Mouse (Mus musculus): ENCODE measurements around the gene Vmn1r151. TPM values are rescaled to one million over a fixed set of nuclear protein-coding genes. Genes with fewer than 3 reads are reported as not detected.

The Vmn1r151 gene
- total RNA-seq (2023; ENCODE audit: inconsistent age) = not detected in 4 replicates

GRCm38 (mm10) chr7:22499578-22499977 lies at the start of gene Vmn1r151:
Gene Vmn1r151 (minus strand): TSS chr7:22499678.

GRCm38 (mm10) chr7:22534787-22535186 lies 35.3 kb upstream of the Vmn1r151 start, which contains the start of gene Gm8677:
Gene Gm8677 (minus strand): TSS chr7:22534887.

GRCm38 (mm10) chr7:22522667-22523066 lies 23.2 kb upstream of the Vmn1r151 start, which contains the start of gene Vmn1r152:
Gene Vmn1r152 (plus strand): TSS chr7:22522967.

GRCm38 (mm10) chr7:22463975-22464374 lies 35.5 kb downstream of the Vmn1r151 start, which contains the start of gene Gm10665:
Gene Gm10665 (minus strand): TSS chr7:22464075.

Other genes with a start within 250 kb of the Vmn1r151 start
- not detected in 4 replicates for gene Gm4187, start 170.0 kb downstream of the Vmn1r151 start, total RNA-seq (2023; ENCODE audit: inconsistent age)
- gene Gm8660, start 128.6 kb downstream of the Vmn1r151 start, total RNA-seq (2023; ENCODE audit: inconsistent age) = not detected in 4 replicates
- gene Vmn1r148, start 86.1 kb downstream of the Vmn1r151 start, total RNA-seq (2023; ENCODE audit: inconsistent age) = not detected in 4 replicates
- not detected in 4 replicates for gene Vmn1r149, start 61.4 kb downstream of the Vmn1r151 start, total RNA-seq (2023; ENCODE audit: inconsistent age)
- gene Gm10665, start 35.6 kb downstream of the Vmn1r151 start, total RNA-seq (2023; ENCODE audit: inconsistent age) = not detected in 4 replicates
- gene Vmn1r152, start 23.3 kb upstream of the Vmn1r151 start, total RNA-seq (2023; ENCODE audit: inconsistent age) = not detected in 4 replicates
- not detected in 4 replicates for gene Gm8677, start 35.2 kb upstream of the Vmn1r151 start, total RNA-seq (2023; ENCODE audit: inconsistent age)
- gene Gm4201, start 65.7 kb upstream of the Vmn1r151 start, total RNA-seq (2023; ENCODE audit: inconsistent age) = not detected in 4 replicates
- gene Gm4565, start 88.4 kb upstream of the Vmn1r151 start, total RNA-seq (2023; ENCODE audit: inconsistent age) = not detected in 4 replicates
- not detected in 4 replicates for gene Vmn1r155, start 158.3 kb upstream of the Vmn1r151 start, total RNA-seq (2023; ENCODE audit: inconsistent age)
- gene Gm8693, start 192.6 kb upstream of the Vmn1r151 start, total RNA-seq (2023; ENCODE audit: inconsistent age) = not detected in 4 replicates
- gene Gm4567, start 220.0 kb upstream of the Vmn1r151 start, total RNA-seq (2023; ENCODE audit: inconsistent age) = not detected in 4 replicates

All from B cell, adult (primary cell).